Mouse (Mus musculus) limb, embryonic 15.5 days (tissue): ENCODE measurements around the gene Hsd17b2. TPM values are rescaled to one million over a fixed set of nuclear protein-coding genes. Genes with fewer than 3 reads are reported as not detected.

ENCODE experiments used
- ATAC-seq: fragments of 200-750 bp; cut with Nextera tagmentation; 2 replicates; pipeline ENCODE4 v1.8.0; 2017; ENCODE audit warnings: low read depth, moderate TSS enrichment; ENCODE audit not compliant: insufficient number of reproducible peaks, low FRiP score, low TSS enrichment
- H3K27ac ChIP-seq: fragments of 300-500 bp; sonication (generic); 2 replicates; pipeline ENCODE4 v1.5.1; 2015; ENCODE audit warnings: moderate library complexity, mild to moderate bottlenecking, inconsistent platforms
- H3K27me3 ChIP-seq: fragments of 300-500 bp; sonication (generic); 2 replicates; pipeline ENCODE4 v1.6.1; 2015; ENCODE audit warnings: inconsistent platforms
- H3K36me3 ChIP-seq: fragments of 300-500 bp; sonication (generic); 2 replicates; pipeline ENCODE4 v1.6.1; 2015; ENCODE audit warnings: inconsistent platforms
- H3K4me1 ChIP-seq: fragments of 300-500 bp; sonication (generic); 2 replicates; pipeline ENCODE4 v1.6.1; 2015; ENCODE audit warnings: inconsistent platforms
- H3K4me2 ChIP-seq: fragments of 300-500 bp; sonication (generic); 2 replicates; pipeline ENCODE4 v1.6.1; 2015; ENCODE audit warnings: mild to moderate bottlenecking, inconsistent platforms
- H3K4me3 ChIP-seq: fragments of 300-500 bp; sonication (generic); 2 replicates; pipeline ENCODE4 v1.5.1; 2015; ENCODE audit warnings: mild to moderate bottlenecking, inconsistent platforms
- H3K9ac ChIP-seq: fragments of 300-500 bp; sonication (generic); 2 replicates; pipeline ENCODE4 v1.6.1; 2015; ENCODE audit warnings: inconsistent platforms
- H3K9me3 ChIP-seq: fragments of 300-500 bp; sonication (generic); 2 replicates; pipeline ENCODE4 v1.6.1; 2016; ENCODE audit warnings: inconsistent platforms
- WGBS: fragments of 180-500 bp; shearing (Covaris S2); methylation state at CpG from one replicate; pipeline ENCODE4 v1.1.7; 2015; 5-methylcytosine and 5-hydroxymethylcytosine counted together
- polyA plus RNA-seq: library from polyadenylated mRNA; unstranded; fragments of >200 nt; fragmentation: Nextera tagmentation; extraction: Ambion mirVana; gene quantifications from 2 replicates; pipeline ENCODE4 v1.2.1, GENCODE M21; 2015

Hsd17b2 gene
- polyA plus RNA-seq, 1 experiment from 2014 or later, result 2.7 TPM

- no peaks in the 10 kb centered on the region for H3K9me3 ChIP-seq
- H3K4me3 ChIP-seq, result no peak overlapping the region
- WGBS, result 34% methylated on average over 10 of the region's 10 CpGs
- H3K9ac ChIP-seq, result no peak overlapping the region
- H3K27me3 ChIP-seq, result 0 out of 2 replicates have a peak, but pooled peaks cover 4% of the 10 kb centered on the region
- no peak for ATAC-seq
- peaks cover 12% of the 10 kb centered on the region for H3K4me1 ChIP-seq
- H3K36me3 ChIP-seq, result no peaks in the 10 kb centered on the region
- 0 out of 2 replicates have a peak overlapping the region, but pooled peaks have one; percentile 19 for H3K4me2 ChIP-seq
- H3K27ac ChIP-seq, result 0 out of 2 replicates have a peak overlapping the region, but pooled peaks have one; percentile 19
Measured at GRCm38 (mm10) chr8:117683925-117684472, 17.7 kb upstream of the Hsd17b2 start.

- H3K9me3 ChIP-seq, result no peaks in the 10 kb centered on the region
- 0 out of 2 replicates have a peak, but pooled peaks cover 4% of the 10 kb centered on the region for H3K27me3 ChIP-seq
- H3K4me1 ChIP-seq, result peaks cover 12% of the 10 kb centered on the region
- 10% methylated on average over 11 of the region's 11 CpGs for WGBS
- H3K4me3 ChIP-seq, result no peak overlapping the region
- H3K9ac ChIP-seq, result no peak overlapping the region
- 0 out of 2 replicates have a peak overlapping the region, but pooled peaks have one; percentile 19 for H3K4me2 ChIP-seq
- no peaks in the 10 kb centered on the region for H3K36me3 ChIP-seq
- ATAC-seq, result 0 out of 2 replicates have a peak, but pooled peaks have one; percentile 14
- 0 out of 2 replicates have a peak overlapping the region, but pooled peaks have one; percentile 19 for H3K27ac ChIP-seq
Measured at GRCm38 (mm10) chr8:117684504-117684903, 17.2 kb upstream of the Hsd17b2 start.

- Histone ChIP-seq H3K9ac (no peak overlapping the region), H3K27ac (no peak overlapping the region), H3K9me3 (no peaks in the 10 kb centered on the region), H3K36me3 (no peaks in the 10 kb centered on the region), H3K4me1 (peaks cover 12% of the 10 kb centered on the region), H3K4me3 (no peak overlapping the region), H3K27me3 (no peaks in the 10 kb centered on the region), H3K4me2 (no peak overlapping the region)
- 72% methylated on average over 7 of the region's 7 CpGs for WGBS
- no peak for ATAC-seq
Measured at GRCm38 (mm10) chr8:117687890-117688289, 13.8 kb upstream of the Hsd17b2 start.

GRCm38 (mm10) chr8:117692131-117692530, 9.6 kb upstream of the Hsd17b2 start:
- H3K27me3 ChIP-seq, result no peaks in the 10 kb centered on the region
- WGBS, result 72% methylated on average over 4 of the region's 4 CpGs
- ATAC-seq, result no peak
- no peaks in the 10 kb centered on the region for H3K9me3 ChIP-seq
- H3K4me2 ChIP-seq, result no peak overlapping the region
- no peak overlapping the region for H3K27ac ChIP-seq
- H3K4me1 ChIP-seq, result no peaks in the 10 kb centered on the region
- H3K36me3 ChIP-seq, result no peaks in the 10 kb centered on the region
- no peak overlapping the region for H3K9ac ChIP-seq
- no peak overlapping the region for H3K4me3 ChIP-seq

GRCm38 (mm10) chr8:117695636-117696035, 6.1 kb upstream of the Hsd17b2 start:
- Histone ChIP-seq H3K27ac (no peak overlapping the region), H3K4me3 (no peak overlapping the region), H3K27me3 (no peaks in the 10 kb centered on the region), H3K9ac (no peak overlapping the region), H3K36me3 (no peaks in the 10 kb centered on the region), H3K4me2 (no peak overlapping the region), H3K4me1 (no peaks in the 10 kb centered on the region), H3K9me3 (no peaks in the 10 kb centered on the region)
- WGBS, result 94% methylated on average over 1 of the region's 1 CpGs
- ATAC-seq, result no peak

- WGBS, result 39% methylated on average over 5 of the region's 5 CpGs
- H3K9me3 ChIP-seq, result no peaks in the 10 kb centered on the region
- H3K36me3 ChIP-seq, result no peaks in the 10 kb centered on the region
- H3K27me3 ChIP-seq, result no peaks in the 10 kb centered on the region
- no peak for ATAC-seq
- no peak overlapping the region for H3K4me3 ChIP-seq
- H3K27ac ChIP-seq, result no peak overlapping the region
- no peak overlapping the region for H3K4me2 ChIP-seq
- no peak overlapping the region for H3K9ac ChIP-seq
- H3K4me1 ChIP-seq, result peaks cover 5% of the 10 kb centered on the region; the same call in 1 of the 2 replicates
Measured at GRCm38 (mm10) chr8:117697248-117697647, 4.5 kb upstream of the Hsd17b2 start.

GRCm38 (mm10) chr8:117700699-117701098, 1.0 kb upstream of the Hsd17b2 start:
- no peaks in the 10 kb centered on the region for H3K9me3 ChIP-seq
- ATAC-seq, result no peak
- H3K36me3 ChIP-seq, result no peaks in the 10 kb centered on the region
- no peak overlapping the region for H3K27ac ChIP-seq
- H3K4me1 ChIP-seq, result peaks cover 5% of the 10 kb centered on the region; the same call in 1 of the 2 replicates
- H3K4me2 ChIP-seq, result no peak overlapping the region
- WGBS, result 66% methylated on average over 8 of the region's 8 CpGs
- H3K9ac ChIP-seq, result no peak overlapping the region
- no peak overlapping the region for H3K4me3 ChIP-seq
- H3K27me3 ChIP-seq, result no peaks in the 10 kb centered on the region

GRCm38 (mm10) chr8:117701246-117701645, 458 bp upstream of the Hsd17b2 start:
- no peak for ATAC-seq
- Histone ChIP-seq H3K27ac (no peak overlapping the region), H3K4me3 (no peak overlapping the region), H3K36me3 (no peaks in the 10 kb centered on the region), H3K4me1 (peaks cover 5% of the 10 kb centered on the region; the same call in 1 of the 2 replicates), H3K27me3 (no peaks in the 10 kb centered on the region), H3K9ac (no peak overlapping the region), H3K9me3 (no peaks in the 10 kb centered on the region), H3K4me2 (no peak overlapping the region)
- 90% methylated on average over 8 of the region's 8 CpGs for WGBS

GRCm38 (mm10) chr8:117702701-117703100, 997 bp downstream of the Hsd17b2 start:
- Histone ChIP-seq H3K4me1 (peaks cover 5% of the 10 kb centered on the region; the same call in 1 of the 2 replicates), H3K36me3 (no peaks in the 10 kb centered on the region), H3K27ac (no peak overlapping the region; the same call in 1 of the 2 replicates), H3K9me3 (no peaks in the 10 kb centered on the region), H3K9ac (no peak overlapping the region), H3K4me2 (no peak overlapping the region), H3K4me3 (no peak overlapping the region), H3K27me3 (no peaks in the 10 kb centered on the region)
- 25% methylated on average over 10 of the region's 10 CpGs for WGBS
- ATAC-seq, result no peak

- no peaks in the 10 kb centered on the region for H3K36me3 ChIP-seq
- no peaks in the 10 kb centered on the region for H3K9me3 ChIP-seq
- WGBS, result 79% methylated on average over 4 of the region's 4 CpGs
Measured at GRCm38 (mm10) chr8:117706141-117706540, 4.4 kb downstream of the Hsd17b2 start.

GRCm38 (mm10) chr8:117712226-117712625, 10.5 kb downstream of the Hsd17b2 start:
- WGBS, result 24% methylated on average over 5 of the region's 5 CpGs
- no peaks in the 10 kb centered on the region for H3K27me3 ChIP-seq
- no peak overlapping the region for H3K4me2 ChIP-seq
- no peaks in the 10 kb centered on the region for H3K36me3 ChIP-seq
- no peak for ATAC-seq
- no peaks in the 10 kb centered on the region for H3K9me3 ChIP-seq
- H3K4me3 ChIP-seq, result no peak overlapping the region
- no peak overlapping the region for H3K9ac ChIP-seq
- H3K4me1 ChIP-seq, result no peaks in the 10 kb centered on the region
- no peak overlapping the region for H3K27ac ChIP-seq

More at GRCm38 (mm10) chr8:117706141-117706540, 4.4 kb downstream of the Hsd17b2 start:
- H3K4me3 ChIP-seq, result no peak overlapping the region
- no peaks in the 10 kb centered on the region for H3K27me3 ChIP-seq
- H3K27ac ChIP-seq, result no peak overlapping the region
- no peak overlapping the region for H3K9ac ChIP-seq
- peaks cover 5% of the 10 kb centered on the region; the same call in 1 of the 2 replicates for H3K4me1 ChIP-seq
- no peak for ATAC-seq
- H3K4me2 ChIP-seq, result no peak overlapping the region

- H3K4me3 ChIP-seq, result no peak overlapping the region
- H3K4me2 ChIP-seq, result no peak overlapping the region
- no peak for ATAC-seq
- H3K9me3 ChIP-seq, result no peaks in the 10 kb centered on the region
- H3K27me3 ChIP-seq, result no peaks in the 10 kb centered on the region
- H3K36me3 ChIP-seq, result no peaks in the 10 kb centered on the region
- 83% methylated on average over 5 of the region's 5 CpGs for WGBS
- H3K9ac ChIP-seq, result no peak overlapping the region
- H3K4me1 ChIP-seq, result no peaks in the 10 kb centered on the region
- H3K27ac ChIP-seq, result no peak overlapping the region
Measured at GRCm38 (mm10) chr8:117714604-117715003, 12.9 kb downstream of the Hsd17b2 start.
